Mouse (Mus musculus) layer of hippocampus, postnatal 36 days (tissue): Measurements from ENCODE around the gene Rpl13a. TPM values are rescaled to one million over a fixed set of nuclear protein-coding genes. Genes with fewer than 3 reads are reported as not detected.
"Not testable (repeated sequence)": the region's sequence is repeated elsewhere in the genome, so short reads cannot be mapped to it uniquely, and the experiment has no call there.

Experiments
- DNase-seq, 2 experiments: peaks; one replicate each; pipeline ENCODE4 v3.0.0; 2022
- total RNA-seq, 2 experiments: library from RNA; stranded (reverse); gene quantifications; 2 replicates each; pipeline ENCODE4 v1.2.3; 2021

The Rpl13a gene
- total RNA-seq: 100 to 1,000 TPM; 788 to 817 TPM

GRCm38 (mm10) chr7:45128624-45129246 is at the start of gene Rpl13a:
Gene Rpl13a, minus strand, starts transcription at chr7:45128761.
- DNase-seq: peak; percentile 98 to 99

- DNase-seq: peak in 1 of 2 experiments; percentile 40
Observed at GRCm38 (mm10) chr7:45176356-45176755, 47.8 kb upstream of the Rpl13a start.

- DNase-seq: no peak
Observed at GRCm38 (mm10) chr7:45175929-45176328, 47.4 kb upstream of the Rpl13a start.

- DNase-seq: no peak
Observed at GRCm38 (mm10) chr7:45175398-45175797, 46.8 kb upstream of the Rpl13a start.

GRCm38 (mm10) chr7:45174567-45175280 is 46.2 kb upstream of the Rpl13a start:
- no peak for DNase-seq

GRCm38 (mm10) chr7:45173772-45174171 is 45.2 kb upstream of the Rpl13a start:
- DNase-seq: not testable (repeated sequence)

- no peak for DNase-seq
Observed at GRCm38 (mm10) chr7:45172974-45173373, 44.4 kb upstream of the Rpl13a start.

- DNase-seq: peak in 1 of 2 experiments; percentile 64
Observed at GRCm38 (mm10) chr7:45169495-45169894, 40.9 kb upstream of the Rpl13a start.

GRCm38 (mm10) chr7:45168656-45169055 is 40.1 kb upstream of the Rpl13a start:
- DNase-seq: no peak

GRCm38 (mm10) chr7:45167761-45168445 is 39.3 kb upstream of the Rpl13a start:
- DNase-seq: peak in 1 of 2 experiments; percentile 72

- peak in 1 of 2 experiments; percentile 71 for DNase-seq
Observed at GRCm38 (mm10) chr7:45166950-45167401, 38.4 kb upstream of the Rpl13a start.

- no peak for DNase-seq
Observed at GRCm38 (mm10) chr7:45165701-45166100, 37.1 kb upstream of the Rpl13a start.

GRCm38 (mm10) chr7:45164833-45165232 is 36.3 kb upstream of the Rpl13a start:
- DNase-seq: no peak

- DNase-seq: peak; percentile 68 to 73
Observed at GRCm38 (mm10) chr7:45163735-45164490, 35.4 kb upstream of the Rpl13a start, which contains the start of gene Slc17a7. Gene Slc17a7, plus strand, starts transcription at chr7:45163949.

- no peak for DNase-seq
Observed at GRCm38 (mm10) chr7:45162996-45163615, 34.5 kb upstream of the Rpl13a start.

GRCm38 (mm10) chr7:45162551-45162950 is 34.0 kb upstream of the Rpl13a start:
- DNase-seq: no peak

GRCm38 (mm10) chr7:45161612-45162473 is 33.3 kb upstream of the Rpl13a start:
- DNase-seq: peak; percentile 95 to 96

GRCm38 (mm10) chr7:45160866-45161265 is 32.3 kb upstream of the Rpl13a start:
- no peak for DNase-seq

GRCm38 (mm10) chr7:45160316-45160800 is 31.8 kb upstream of the Rpl13a start:
- DNase-seq: no peak

GRCm38 (mm10) chr7:45158991-45159390 is 30.4 kb upstream of the Rpl13a start:
- DNase-seq: no peak

GRCm38 (mm10) chr7:45157459-45157858 is 28.9 kb upstream of the Rpl13a start:
- DNase-seq: no peak
